Mouse (Mus musculus) heart, embryonic 14.5 days (tissue): ENCODE measurements around the gene Ing3. TPM values are rescaled to one million over a fixed set of nuclear protein-coding genes. Genes with fewer than 3 reads are reported as not detected.

Experiments
- ATAC-seq: fragments of 200-750 bp; cut with Nextera tagmentation; 2 replicates; pipeline ENCODE4 v1.8.0; 2017; ENCODE audit warnings: low read depth, moderate TSS enrichment; ENCODE audit not compliant: insufficient number of reproducible peaks, insufficient read depth, low FRiP score
- H3K27ac ChIP-seq, 2 experiments: fragments of 200-500 bp in 1 of 2; fragments of 300-500 bp in 1 of 2; sonication (generic) in 1 of 2; replicated peaks in 1 of 2; 2 replicates each; pipeline ENCODE4 v1.5.1; 2012 to 2014; ENCODE audit warnings: low read depth in 2 of 2, low read length in 2 of 2, control low read depth in 1 of 2, mild to moderate bottlenecking in 1 of 2, mixed read lengths in 1 of 2; ENCODE audit not compliant: control insufficient read depth in 1 of 2, insufficient read depth in 1 of 2
- H3K27me3 ChIP-seq: fragments of 300-500 bp; sonication (generic); 2 replicates; pipeline ENCODE4 v1.6.1; 2014; ENCODE audit warnings: mild to moderate bottlenecking, low read length, control low read depth; ENCODE audit not compliant: control insufficient read depth, insufficient read depth
- H3K36me3 ChIP-seq: fragments of 300-500 bp; sonication (generic); 2 replicates; pipeline ENCODE4 v1.6.1; 2014; ENCODE audit warnings: mild to moderate bottlenecking, control low read depth, low read length, mixed read lengths; ENCODE audit not compliant: control insufficient read depth, insufficient read depth
- H3K4me1 ChIP-seq, 2 experiments: fragments of 200-500 bp in 1 of 2; fragments of 300-500 bp in 1 of 2; sonication (generic) in 1 of 2; 2 replicates each; pipeline ENCODE4 v1.6.1; 2012 to 2014; ENCODE audit warnings: low read length in 2 of 2, control low read depth in 1 of 2, mixed read lengths in 1 of 2; ENCODE audit not compliant: control insufficient read depth in 2 of 2, insufficient read depth in 2 of 2
- H3K4me2 ChIP-seq: fragments of 300-500 bp; sonication (generic); 2 replicates; pipeline ENCODE4 v1.6.1; 2014; ENCODE audit warnings: mild to moderate bottlenecking, low read length
- H3K4me3 ChIP-seq, 2 experiments: fragments of 200-500 bp in 1 of 2; fragments of 300-500 bp in 1 of 2; sonication (generic) in 1 of 2; 2 replicates each; pipeline ENCODE4 v1.5.1; 2012 to 2014; ENCODE audit warnings: low read length in 2 of 2, mild to moderate bottlenecking in 2 of 2, control low read depth in 1 of 2, low read depth in 1 of 2, moderate library complexity in 1 of 2; ENCODE audit not compliant: control insufficient read depth in 1 of 2, insufficient read depth in 1 of 2
- H3K9ac ChIP-seq: fragments of 300-500 bp; sonication (generic); 2 replicates; pipeline ENCODE4 v1.6.1; 2014; ENCODE audit warnings: mild to moderate bottlenecking, low read length
- H3K9me3 ChIP-seq: fragments of 300-500 bp; sonication (generic); 2 replicates; pipeline ENCODE4 v1.6.1; 2016; ENCODE audit warnings: low read length, control low read depth; ENCODE audit not compliant: control insufficient read depth
- WGBS: fragments of 180-500 bp; shearing (Covaris S2); extraction: QIAGEN DNeasy Blood & Tissue Kit; methylation state at CpG from one replicate; pipeline ENCODE4 v1.1.7; 2014; 5-methylcytosine and 5-hydroxymethylcytosine counted together
- polyA plus RNA-seq: library from polyadenylated mRNA; unstranded; fragments of >200 nt; fragmentation: Nextera tagmentation; extraction: Ambion mirVana; gene quantifications from 2 replicates; pipeline ENCODE4 v1.2.1, GENCODE M21; 2014

The Ing3 gene
- polyA plus RNA-seq, 1 experiment from 2014 or later: 31.9 TPM

- H3K9me3 ChIP-seq: no peaks in the 10 kb centered on the region
- no peak for ATAC-seq
- H3K4me2 ChIP-seq: no peak overlapping the region
- no peak overlapping the region for H3K9ac ChIP-seq
- H3K4me3 ChIP-seq: no peak overlapping the region
- no peaks in the 10 kb centered on the region; a peak in 1 of 4 replicates for H3K4me1 ChIP-seq
- 80% methylated on average over 2 of the region's 2 CpGs for WGBS
- H3K36me3 ChIP-seq: no peaks in the 10 kb centered on the region
- H3K27me3 ChIP-seq: no peaks in the 10 kb centered on the region
- no peak overlapping the region for H3K27ac ChIP-seq
Measured at GRCm38 (mm10) chr6:21993070-21993469, 43.7 kb downstream of the Ing3 start.

GRCm38 (mm10) chr6:21998131-21998530, 48.8 kb downstream of the Ing3 start:
- Histone ChIP-seq H3K27me3 (no peaks in the 10 kb centered on the region), H3K9ac (no peak overlapping the region), H3K36me3 (no peaks in the 10 kb centered on the region), H3K4me3 (no peak overlapping the region), H3K4me2 (no peak overlapping the region), H3K9me3 (no peaks in the 10 kb centered on the region), H3K27ac (peak overlapping the region in 1 of 2 experiments; percentile 62; a peak in 3 of 4 replicates), H3K4me1 (peaks cover 3 to 11% of the 10 kb centered on the region in 2 experiments; a peak in 3 of 4 replicates)
- WGBS: 57% methylated on average over 4 of the region's 4 CpGs
- ATAC-seq: no peak

- no peaks in the 10 kb centered on the region for H3K36me3 ChIP-seq
- no peak overlapping the region for H3K9ac ChIP-seq
- H3K4me3 ChIP-seq: no peak overlapping the region
- H3K4me1 ChIP-seq: peaks cover 3 to 11% of the 10 kb centered on the region in 2 experiments; a peak in 3 of 4 replicates
- no peaks in the 10 kb centered on the region for H3K27me3 ChIP-seq
- no peak for ATAC-seq
- 25% methylated on average over 11 of the region's 11 CpGs for WGBS
- H3K4me2 ChIP-seq: peak overlapping the region; percentile 28
- no peaks in the 10 kb centered on the region for H3K9me3 ChIP-seq
- peak overlapping the region; percentile 3 to 62; a peak in 3 of 4 replicates for H3K27ac ChIP-seq
Measured at GRCm38 (mm10) chr6:21999025-21999424, 49.7 kb downstream of the Ing3 start.

GRCm38 (mm10) chr6:22000086-22000485, 50.7 kb downstream of the Ing3 start:
- no peaks in the 10 kb centered on the region for H3K27me3 ChIP-seq
- WGBS: 50% methylated on average over 6 of the region's 6 CpGs
- no peak overlapping the region for H3K9ac ChIP-seq
- H3K27ac ChIP-seq: 0 out of 4 replicates have a peak overlapping the region, but pooled peaks of 1 of the 2 experiments have one; percentile 33
- ATAC-seq: no peak
- no peak overlapping the region for H3K4me2 ChIP-seq
- no peaks in the 10 kb centered on the region for H3K36me3 ChIP-seq
- H3K4me1 ChIP-seq: peaks cover 3 to 11% of the 10 kb centered on the region in 2 experiments; a peak in 3 of 4 replicates
- H3K4me3 ChIP-seq: no peak overlapping the region
- H3K9me3 ChIP-seq: no peaks in the 10 kb centered on the region

- Histone ChIP-seq H3K4me3 (no peak overlapping the region), H3K36me3 (no peaks in the 10 kb centered on the region), H3K4me1 (peaks cover 3 to 11% of the 10 kb centered on the region in 2 experiments; a peak in 3 of 4 replicates), H3K4me2 (no peak overlapping the region), H3K27me3 (no peaks in the 10 kb centered on the region), H3K27ac (no peak overlapping the region), H3K9ac (no peak overlapping the region), H3K9me3 (no peaks in the 10 kb centered on the region)
- 63% methylated on average over 3 of the region's 3 CpGs for WGBS
- no peak for ATAC-seq
Measured at GRCm38 (mm10) chr6:22000881-22001280, 51.5 kb downstream of the Ing3 start.

- Histone ChIP-seq H3K27me3 (no peaks in the 10 kb centered on the region), H3K9ac (no peak overlapping the region), H3K9me3 (no peaks in the 10 kb centered on the region), H3K4me2 (no peak overlapping the region), H3K4me3 (no peak overlapping the region), H3K27ac (no peak overlapping the region), H3K36me3 (no peaks in the 10 kb centered on the region), H3K4me1 (peaks cover 3 to 11% of the 10 kb centered on the region in 2 experiments; a peak in 3 of 4 replicates)
- ATAC-seq: no peak
- 78% methylated on average over 5 of the region's 5 CpGs for WGBS
Measured at GRCm38 (mm10) chr6:22001284-22001916, 52.0 kb downstream of the Ing3 start.

- H3K27me3 ChIP-seq: no peaks in the 10 kb centered on the region
- H3K4me3 ChIP-seq: no peak overlapping the region
- no peak overlapping the region for H3K9ac ChIP-seq
- peaks cover 3 to 11% of the 10 kb centered on the region in 2 experiments; a peak in 3 of 4 replicates for H3K4me1 ChIP-seq
- no peaks in the 10 kb centered on the region for H3K36me3 ChIP-seq
- no peak for ATAC-seq
- 53% methylated on average over 17 of the region's 17 CpGs for whole genome bisulfite sequencing
- peak overlapping the region; percentile 14; the same call in 1 of the 2 replicates for H3K4me2 ChIP-seq
- no peaks in the 10 kb centered on the region for H3K9me3 ChIP-seq
- peak overlapping the region in 1 of 2 experiments; percentile 19; a peak in 2 of 4 replicates for H3K27ac ChIP-seq
Measured at GRCm38 (mm10) chr6:22002521-22003199, 53.3 kb downstream of the Ing3 start.
